Mouse (Mus musculus): ENCODE data around the gene Ptpre. TPM values are rescaled to one million over a fixed set of nuclear protein-coding genes. Genes with fewer than 3 reads are reported as not detected.
"Not testable (repeated sequence)": the region's sequence is repeated elsewhere in the genome, so short reads cannot be mapped to it uniquely, and the experiment has no call there.

Gene Ptpre
- polyA plus RNA-seq, 1 experiment from 2014 or later, result 4.9 TPM

DNA sequence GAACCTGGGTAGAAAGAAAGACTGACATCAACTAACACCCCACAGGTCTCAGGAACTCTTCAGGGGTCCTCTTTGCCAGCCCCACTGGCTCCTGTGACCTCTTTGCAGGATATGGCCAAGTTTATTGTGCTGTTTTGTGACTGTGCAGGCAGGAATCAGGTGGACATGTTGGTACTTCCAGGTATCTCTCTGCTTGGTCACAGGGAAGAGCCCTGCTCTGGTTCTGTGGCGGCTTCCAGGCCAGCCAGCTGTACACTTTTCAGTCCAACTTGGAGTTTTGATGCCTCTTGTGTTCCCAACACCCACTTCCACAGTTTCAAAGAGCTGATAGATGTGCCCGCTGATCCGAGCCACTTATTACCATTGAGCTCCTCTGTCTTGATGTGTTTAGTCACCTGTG, 76.1 kb downstream of the Ptpre start:
- no peak overlapping the region for H3K27ac ChIP-seq
- no peak overlapping the region for H3K9ac ChIP-seq
- ATAC-seq (ENCODE audit: insufficient number of reproducible peaks, low FRiP score, low TSS enrichment, low read depth), result no peak
- H3K36me3 ChIP-seq, result no peaks in the 10 kb centered on the region
- no peak overlapping the region for H3K4me2 ChIP-seq
- H3K4me1 ChIP-seq, result peaks cover 11% of the 10 kb centered on the region
- H3K27me3 ChIP-seq, result no peaks in the 10 kb centered on the region
- 88% methylated on average over 3 of the region's 3 CpGs for whole genome bisulfite sequencing
- H3K4me3 ChIP-seq, result no peak overlapping the region
- no peaks in the 10 kb centered on the region for H3K9me3 ChIP-seq

DNA sequence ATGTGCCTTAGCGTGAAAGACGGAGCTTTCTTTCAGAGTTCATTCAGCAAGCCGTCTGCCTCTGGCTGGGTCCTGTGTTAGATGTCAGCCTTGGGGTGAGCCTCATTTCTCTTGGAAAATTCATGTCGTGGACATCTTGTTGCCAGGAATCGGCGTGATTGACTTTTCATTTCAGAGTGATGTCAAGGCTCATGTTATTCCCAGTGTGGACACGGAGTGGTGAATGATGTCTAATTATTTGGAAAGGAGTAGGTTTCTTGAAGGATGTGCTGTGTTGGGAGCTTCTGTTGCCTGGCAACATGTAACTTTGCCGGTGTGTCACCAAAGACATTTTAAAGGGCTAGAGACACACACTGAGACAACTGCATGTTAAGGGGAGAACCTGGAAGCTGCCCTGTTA, 77.6 kb downstream of the Ptpre start:
- Histone ChIP-seq H3K4me3 (no peak overlapping the region), H3K27me3 (no peaks in the 10 kb centered on the region), H3K27ac (no peak overlapping the region), H3K36me3 (no peaks in the 10 kb centered on the region), H3K4me1 (0 out of 2 replicates have a peak, but pooled peaks cover 5% of the 10 kb centered on the region), H3K4me2 (no peak overlapping the region), H3K9ac (no peak overlapping the region), H3K9me3 (no peaks in the 10 kb centered on the region)
- ATAC-seq (ENCODE audit: insufficient number of reproducible peaks, low FRiP score, low TSS enrichment, low read depth), result no peak
- 84% methylated on average over 8 of the region's 8 CpGs for WGBS

GRCm38 (mm10) chr7:135616479-135616878, 79.2 kb downstream of the Ptpre start:
- not testable (repeated sequence) for ATAC-seq (ENCODE audit: insufficient number of reproducible peaks, low FRiP score, low TSS enrichment, low read depth)

DNA sequence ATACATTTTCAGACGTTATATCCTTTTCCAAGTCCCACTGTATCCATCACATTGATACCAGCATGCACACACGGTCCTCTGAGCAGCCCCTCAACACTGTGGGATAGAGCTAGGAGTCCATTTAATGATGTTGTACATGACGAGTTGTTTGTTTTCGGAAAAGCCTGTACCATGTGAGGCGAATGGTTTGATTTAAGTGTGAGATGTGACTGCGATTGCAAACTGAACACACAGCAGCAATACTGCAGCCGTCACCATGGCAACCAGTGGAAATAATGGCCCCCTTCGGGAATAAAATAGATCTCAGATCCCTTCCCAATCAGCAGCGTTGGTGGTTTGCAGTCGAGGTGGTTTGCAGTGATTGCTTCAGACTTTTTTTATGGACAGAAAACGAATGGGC, 80.5 kb downstream of the Ptpre start:
- no peak for ATAC-seq (ENCODE audit: insufficient number of reproducible peaks, low FRiP score, low TSS enrichment, low read depth)
- H3K4me3 ChIP-seq, result no peak overlapping the region
- H3K27ac ChIP-seq, result no peak overlapping the region
- H3K36me3 ChIP-seq, result no peaks in the 10 kb centered on the region
- H3K4me1 ChIP-seq, result no peaks in the 10 kb centered on the region
- no peak overlapping the region for H3K9ac ChIP-seq
- no peaks in the 10 kb centered on the region for H3K9me3 ChIP-seq
- no peak overlapping the region for H3K4me2 ChIP-seq
- WGBS, result 70% methylated on average over 11 of the region's 11 CpGs
- no peaks in the 10 kb centered on the region for H3K27me3 ChIP-seq

More at GRCm38 (mm10) chr7:135616479-135616878, 79.2 kb downstream of the Ptpre start:
- H3K9ac ChIP-seq, H3K36me3 ChIP-seq, H3K9me3 ChIP-seq, H3K27me3 ChIP-seq, H3K27ac ChIP-seq, H3K4me2 ChIP-seq, H3K4me1 ChIP-seq, H3K4me3 ChIP-seq: not testable (repeated sequence)

- no peak overlapping the region for H3K27ac ChIP-seq
- no peaks in the 10 kb centered on the region for H3K9me3 ChIP-seq
- no peak overlapping the region for H3K4me2 ChIP-seq
- WGBS, result 72% methylated on average over 6 of the region's 6 CpGs
- H3K36me3 ChIP-seq, result no peaks in the 10 kb centered on the region
- no peaks in the 10 kb centered on the region for H3K27me3 ChIP-seq
- H3K9ac ChIP-seq, result no peak overlapping the region
- H3K4me3 ChIP-seq, result no peak overlapping the region
- H3K4me1 ChIP-seq, result no peaks in the 10 kb centered on the region
- no peak for ATAC-seq (ENCODE audit: insufficient number of reproducible peaks, low FRiP score, low TSS enrichment, low read depth)
These were observed 84.4 kb downstream of the Ptpre start for GRCm38 (mm10) chr7:135621649-135622048.

DNA sequence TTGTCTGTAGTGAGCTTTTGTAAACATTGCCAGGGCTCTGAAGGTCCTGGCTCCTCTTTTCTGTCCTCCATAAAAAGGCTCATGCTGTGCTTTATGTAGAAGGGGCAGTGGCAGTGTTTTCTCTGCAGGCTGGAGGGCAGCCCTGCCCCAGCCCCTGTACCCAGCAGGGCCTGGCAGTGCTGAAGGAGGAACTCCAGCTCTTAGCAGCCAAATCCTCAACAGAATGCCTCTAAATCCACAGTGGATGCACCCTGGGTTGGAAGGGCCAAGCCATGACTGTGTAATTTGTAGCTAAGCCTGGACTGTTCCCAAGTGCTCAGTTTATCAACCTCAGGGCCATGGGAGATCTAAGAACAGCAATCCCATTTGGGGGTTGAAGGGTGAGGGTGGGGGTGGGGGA, 85.0 kb downstream of the Ptpre start:
- no peak for ATAC-seq (ENCODE audit: insufficient number of reproducible peaks, low FRiP score, low TSS enrichment, low read depth)
- Histone ChIP-seq H3K36me3 (no peaks in the 10 kb centered on the region), H3K27ac (no peak overlapping the region), H3K4me3 (no peak overlapping the region), H3K4me1 (no peaks in the 10 kb centered on the region), H3K4me2 (no peak overlapping the region), H3K9ac (no peak overlapping the region), H3K9me3 (no peaks in the 10 kb centered on the region), H3K27me3 (no peaks in the 10 kb centered on the region)

GRCm38 (mm10) chr7:135624854-135625253, 87.6 kb downstream of the Ptpre start:
- Histone ChIP-seq H3K4me1 (0 out of 2 replicates have a peak, but pooled peaks cover 3% of the 10 kb centered on the region), H3K4me2 (no peak overlapping the region), H3K27me3 (no peaks in the 10 kb centered on the region), H3K4me3 (no peak overlapping the region), H3K9ac (no peak overlapping the region), H3K9me3 (no peaks in the 10 kb centered on the region), H3K36me3 (no peaks in the 10 kb centered on the region), H3K27ac (no peak overlapping the region)
- WGBS, result 71% methylated on average over 3 of the region's 3 CpGs
- no peak for ATAC-seq (ENCODE audit: insufficient number of reproducible peaks, low FRiP score, low TSS enrichment, low read depth)

- no peak overlapping the region for H3K9ac ChIP-seq
- no peaks in the 10 kb centered on the region for H3K36me3 ChIP-seq
- H3K27ac ChIP-seq, result no peak overlapping the region
- 83% methylated on average over 7 of the region's 7 CpGs for WGBS
- no peak for ATAC-seq (ENCODE audit: insufficient number of reproducible peaks, low FRiP score, low TSS enrichment, low read depth)
- 0 out of 2 replicates have a peak, but pooled peaks cover 3% of the 10 kb centered on the region for H3K4me1 ChIP-seq
- no peak overlapping the region for H3K4me3 ChIP-seq
- no peaks in the 10 kb centered on the region; the same call in 1 of the 2 replicates for H3K27me3 ChIP-seq
- H3K4me2 ChIP-seq, result no peak overlapping the region
- H3K9me3 ChIP-seq, result no peaks in the 10 kb centered on the region
These were observed 91.1 kb downstream of the Ptpre start for GRCm38 (mm10) chr7:135628363-135628762.

DNA sequence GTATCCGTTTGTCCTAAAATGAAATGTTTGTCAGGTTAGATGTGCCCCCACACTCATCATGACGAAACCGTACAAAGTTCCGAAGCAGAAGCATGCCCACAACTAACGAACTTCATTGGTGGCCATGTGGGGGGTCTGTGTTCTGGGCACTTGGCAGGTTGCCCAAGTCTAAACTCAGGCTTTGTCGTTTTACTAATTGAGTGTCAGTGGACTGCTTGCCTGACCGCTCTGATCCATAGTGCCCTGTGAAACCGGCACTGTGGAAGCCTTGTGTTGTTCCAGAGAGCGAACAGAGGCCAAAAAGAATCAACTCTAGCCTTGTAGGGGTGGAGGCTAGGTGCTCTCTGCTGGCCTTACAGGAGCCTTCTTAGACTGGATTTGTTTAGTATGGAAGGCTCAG, 91.7 kb downstream of the Ptpre start:
- no peak overlapping the region for H3K9ac ChIP-seq
- H3K27ac ChIP-seq, result no peak overlapping the region
- no peaks in the 10 kb centered on the region for H3K9me3 ChIP-seq
- H3K4me2 ChIP-seq, result no peak overlapping the region
- no peak for ATAC-seq (ENCODE audit: insufficient number of reproducible peaks, low FRiP score, low TSS enrichment, low read depth)
- H3K4me1 ChIP-seq, result 0 out of 2 replicates have a peak, but pooled peaks cover 3% of the 10 kb centered on the region
- H3K27me3 ChIP-seq, result no peaks in the 10 kb centered on the region; the same call in 1 of the 2 replicates
- WGBS, result 46% methylated on average over 9 of the region's 9 CpGs
- no peaks in the 10 kb centered on the region for H3K36me3 ChIP-seq
- H3K4me3 ChIP-seq, result no peak overlapping the region

GRCm38 (mm10) chr7:135631776-135632552, 94.7 kb downstream of the Ptpre start:
- Histone ChIP-seq H3K4me3 (no peak overlapping the region), H3K4me1 (0 out of 2 replicates have a peak, but pooled peaks cover 3% of the 10 kb centered on the region), H3K9ac (no peak overlapping the region), H3K36me3 (no peaks in the 10 kb centered on the region), H3K4me2 (no peak overlapping the region), H3K27me3 (no peaks in the 10 kb centered on the region; the same call in 1 of the 2 replicates), H3K9me3 (no peaks in the 10 kb centered on the region), H3K27ac (no peak overlapping the region)
- no peak for ATAC-seq (ENCODE audit: insufficient number of reproducible peaks, low FRiP score, low TSS enrichment, low read depth)
- 51% methylated on average over 8 of the region's 8 CpGs for WGBS

DNA sequence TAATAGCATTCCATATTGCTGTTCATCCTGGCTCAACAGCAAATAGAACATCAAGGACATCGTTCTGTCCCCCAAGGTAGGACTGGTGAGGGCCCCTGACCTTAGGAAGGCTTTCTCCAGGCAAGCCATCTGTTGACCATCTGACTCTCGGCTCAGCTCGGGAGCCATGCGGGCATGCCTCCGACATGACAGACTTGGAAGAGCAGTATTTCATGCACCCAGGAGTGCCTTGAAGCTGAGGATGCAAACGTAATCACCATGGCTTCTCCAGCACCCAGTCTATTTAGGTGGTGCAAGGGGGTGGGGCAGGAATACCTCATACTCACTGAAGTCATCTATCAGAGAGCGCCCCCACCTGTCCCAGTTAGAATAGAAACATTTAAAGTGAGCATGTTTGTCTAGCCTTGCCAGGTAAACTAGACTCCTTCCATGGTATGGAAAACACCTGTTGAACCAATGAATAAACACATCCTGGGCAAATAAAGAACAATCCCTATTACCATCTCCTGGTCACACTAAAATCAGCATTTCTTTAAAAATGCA, 95.5 kb downstream of the Ptpre start:
- Histone ChIP-seq H3K4me2 (no peak overlapping the region), H3K4me3 (no peak overlapping the region), H3K27ac (no peak overlapping the region), H3K9me3 (no peaks in the 10 kb centered on the region), H3K27me3 (no peaks in the 10 kb centered on the region; the same call in 1 of the 2 replicates), H3K9ac (no peak overlapping the region), H3K36me3 (no peaks in the 10 kb centered on the region), H3K4me1 (peaks cover 10% of the 10 kb centered on the region; the same call in 1 of the 2 replicates)
- WGBS, result 61% methylated on average over 7 of the region's 7 CpGs
- no peak for ATAC-seq (ENCODE audit: insufficient number of reproducible peaks, low FRiP score, low TSS enrichment, low read depth)

- Histone ChIP-seq H3K27me3 (no peaks in the 10 kb centered on the region; the same call in 1 of the 2 replicates), H3K4me3 (no peak overlapping the region), H3K9me3 (no peaks in the 10 kb centered on the region), H3K4me2 (no peak overlapping the region), H3K4me1 (peaks cover 12% of the 10 kb centered on the region; the same call in 1 of the 2 replicates), H3K27ac (no peak overlapping the region), H3K9ac (no peak overlapping the region), H3K36me3 (no peaks in the 10 kb centered on the region)
- WGBS, result 66% methylated on average over 16 of the region's 16 CpGs
- ATAC-seq (ENCODE audit: insufficient number of reproducible peaks, low FRiP score, low TSS enrichment, low read depth), result no peak
These were observed 97.8 kb downstream of the Ptpre start for GRCm38 (mm10) chr7:135634851-135635624.

Measured in limb, embryonic 15.5 days (tissue).